Mouse (Mus musculus) heart, postnatal 0 days (tissue): Measurements from ENCODE around the gene Aldh8a1.

ENCODE experiments used
- CTCF ChIP-seq: IDR thresholded peaks from 2 replicates; pipeline ENCODE4 v1.5.1; 2016; ENCODE audit warnings: antibody characterized with exemption, control low read depth, low read depth
- EP300 ChIP-seq: IDR thresholded peaks from 2 replicates; pipeline ENCODE4 v1.6.1; 2016; ENCODE audit warnings: antibody characterized with exemption, low read depth

DNA sequence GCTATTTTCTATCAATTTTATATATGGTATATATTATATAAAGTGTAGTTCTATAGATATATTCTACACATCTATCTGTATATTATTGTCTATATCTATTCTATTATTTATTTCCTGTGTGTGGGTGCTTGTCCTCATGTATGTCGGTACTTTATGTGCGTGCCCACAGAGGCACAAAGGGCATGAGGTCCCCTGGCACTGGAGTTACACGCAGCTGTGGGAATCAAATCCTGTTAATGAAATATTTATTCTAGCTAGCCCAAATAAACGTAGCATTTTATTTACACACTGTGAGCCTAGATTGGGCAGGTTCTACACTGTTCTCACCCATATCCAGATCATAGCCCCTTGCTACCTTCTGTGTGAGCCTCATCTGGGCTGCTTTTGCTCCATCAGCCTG lies 18.0 kb upstream of the Aldh8a1 start:
- TF ChIP-seq CTCF (no peak), EP300 (no peak)
